Mouse (Mus musculus) midbrain, postnatal 0 days (tissue): ENCODE results near the gene Gcnt1. TPM values are rescaled to one million over a fixed set of nuclear protein-coding genes. Genes with fewer than 3 reads are reported as not detected.

Experiments
- ATAC-seq: fragments of 200-750 bp; cut with Nextera tagmentation; 2 replicates; pipeline ENCODE4 v1.8.0; 2017; ENCODE audit warnings: moderate number of reproducible peaks, mild to moderate bottlenecking, moderate TSS enrichment, moderate library complexity; ENCODE audit not compliant: low FRiP score
- DNase-seq: peaks from one replicate; pipeline ENCODE4 v3.0.0-alpha.2; 2015; ENCODE audit warnings: low spot score
- H3K27ac ChIP-seq: fragments of 300-500 bp; sonication (generic); 2 replicates; pipeline ENCODE4 v1.5.1; 2014; ENCODE audit warnings: low read depth, mild to moderate bottlenecking, low read length, mixed read lengths
- H3K27me3 ChIP-seq: fragments of 300-500 bp; sonication (generic); 2 replicates; pipeline ENCODE4 v1.6.1; 2014; ENCODE audit warnings: low read length, control low read depth, mixed read lengths; ENCODE audit not compliant: insufficient read depth
- H3K36me3 ChIP-seq: fragments of 300-500 bp; sonication (generic); 2 replicates; pipeline ENCODE4 v1.6.1; 2014; ENCODE audit warnings: low read length, control low read depth, mixed read lengths; ENCODE audit not compliant: insufficient read depth
- H3K4me1 ChIP-seq: fragments of 300-500 bp; sonication (generic); 2 replicates; pipeline ENCODE4 v1.6.1; 2014; ENCODE audit warnings: mild to moderate bottlenecking, control low read depth, antibody characterized with exemption, low read length, mixed read lengths; ENCODE audit not compliant: insufficient read depth
- H3K4me2 ChIP-seq: fragments of 300-500 bp; sonication (generic); 2 replicates; pipeline ENCODE4 v1.6.1; 2014; ENCODE audit warnings: low read depth, mild to moderate bottlenecking, low read length, mixed read lengths; ENCODE audit not compliant: poor library complexity, severe bottlenecking
- H3K4me3 ChIP-seq: fragments of 300-500 bp; sonication (generic); 2 replicates; pipeline ENCODE4 v1.5.1; 2014; ENCODE audit warnings: low read depth, mild to moderate bottlenecking, low read length, moderate library complexity
- H3K9ac ChIP-seq: fragments of 300-500 bp; sonication (generic); replicated peaks from 2 replicates; pipeline ENCODE4 v1.6.1; 2014; ENCODE audit warnings: mild to moderate bottlenecking, low read length, moderate library complexity, mixed read lengths; ENCODE audit not compliant: poor library complexity, severe bottlenecking
- H3K9me3 ChIP-seq: fragments of 300-500 bp; sonication (generic); 2 replicates; pipeline ENCODE4 v1.6.1; 2016; ENCODE audit warnings: low read length, control low read depth
- CTCF ChIP-seq: IDR thresholded peaks from 2 replicates; pipeline ENCODE4 v1.5.1; 2016; ENCODE audit warnings: antibody characterized with exemption, mild to moderate bottlenecking
- WGBS: fragments of 180-500 bp; shearing (Covaris S2); extraction: QIAGEN DNeasy Blood & Tissue Kit; methylation state at CpG from one replicate; pipeline ENCODE4 v1.1.7; 2014; 5-methylcytosine and 5-hydroxymethylcytosine counted together
- polyA plus RNA-seq: library from polyadenylated mRNA; unstranded; fragments of >200 nt; fragmentation: Nextera tagmentation; extraction: Ambion mirVana; gene quantifications from 2 replicates; pipeline ENCODE4 v1.2.1, GENCODE M21; 2015
- total RNA-seq: library from RNA; depleted of rRNA; stranded (reverse); fragments of >200 nt; gene quantifications from 2 replicates; pipeline ENCODE4 v1.2.3, GENCODE M21; 2014

Gcnt1 gene
- total and polyA plus RNA-seq, 2 experiments from 2014 or later = 0.60 to 1.2 TPM

GRCm38 (mm10) chr19:17344881-17345280 is 27.8 kb downstream of the Gcnt1 start:
- Histone ChIP-seq H3K4me2 (no peak overlapping the region), H3K4me1 (no peaks in the 10 kb centered on the region), H3K9ac (no peak overlapping the region), H3K27me3 (no peaks in the 10 kb centered on the region), H3K9me3 (no peaks in the 10 kb centered on the region), H3K4me3 (no peak overlapping the region), H3K36me3 (no peaks in the 10 kb centered on the region), H3K27ac (no peak overlapping the region)
- DNase-seq (no peak), ATAC-seq (no peak)
- no peak for TF ChIP-seq CTCF
- 92% methylated on average over 7 of the region's 7 CpGs for WGBS

GRCm38 (mm10) chr19:17339563-17339962 is 33.1 kb downstream of the Gcnt1 start:
- H3K27ac ChIP-seq = no peak overlapping the region
- no peak overlapping the region for H3K4me2 ChIP-seq
- no peak overlapping the region for H3K9ac ChIP-seq
- no peak for ATAC-seq
- TF ChIP-seq CTCF = no peak
- no peaks in the 10 kb centered on the region for H3K27me3 ChIP-seq
- H3K36me3 ChIP-seq = no peaks in the 10 kb centered on the region
- H3K4me1 ChIP-seq = no peaks in the 10 kb centered on the region
- DNase-seq = no peak
- no peaks in the 10 kb centered on the region for H3K9me3 ChIP-seq
- 92% methylated on average over 2 of the region's 2 CpGs for WGBS
- no peak overlapping the region for H3K4me3 ChIP-seq

- ATAC-seq = no peak
- Histone ChIP-seq H3K4me2 (no peak overlapping the region), H3K27ac (no peak overlapping the region), H3K27me3 (no peaks in the 10 kb centered on the region), H3K9ac (no peak overlapping the region), H3K4me1 (no peaks in the 10 kb centered on the region), H3K9me3 (no peaks in the 10 kb centered on the region), H3K4me3 (no peak overlapping the region), H3K36me3 (no peaks in the 10 kb centered on the region)
- WGBS = 63% methylated on average over 7 of the region's 7 CpGs
- DNase-seq = no peak
- TF ChIP-seq CTCF = no peak
These were observed 35.5 kb downstream of the Gcnt1 start for GRCm38 (mm10) chr19:17337057-17337679.

- Histone ChIP-seq H3K9ac (no peak overlapping the region), H3K36me3 (no peaks in the 10 kb centered on the region), H3K4me2 (no peak overlapping the region), H3K9me3 (no peaks in the 10 kb centered on the region), H3K27ac (no peak overlapping the region), H3K4me3 (no peak overlapping the region), H3K27me3 (no peaks in the 10 kb centered on the region), H3K4me1 (no peaks in the 10 kb centered on the region)
- ATAC-seq (no peak), DNase-seq (peak; percentile 55)
- WGBS = 66% methylated on average over 7 of the region's 7 CpGs
- no peak for TF ChIP-seq CTCF
These were observed 36.0 kb downstream of the Gcnt1 start for GRCm38 (mm10) chr19:17336646-17337045.

GRCm38 (mm10) chr19:17334644-17335333 is 37.9 kb downstream of the Gcnt1 start:
- H3K4me1 ChIP-seq = no peaks in the 10 kb centered on the region
- H3K36me3 ChIP-seq = no peaks in the 10 kb centered on the region
- DNase-seq (no peak), ATAC-seq (no peak)
- H3K27ac ChIP-seq = no peak overlapping the region
- H3K27me3 ChIP-seq = no peaks in the 10 kb centered on the region
- no peaks in the 10 kb centered on the region for H3K9me3 ChIP-seq
- no peak for TF ChIP-seq CTCF
- WGBS = 91% methylated on average over 12 of the region's 12 CpGs
- H3K4me3 ChIP-seq = no peak overlapping the region
- no peak overlapping the region for H3K9ac ChIP-seq
- H3K4me2 ChIP-seq = no peak overlapping the region

- no peak overlapping the region for H3K4me2 ChIP-seq
- H3K9me3 ChIP-seq = no peaks in the 10 kb centered on the region
- H3K9ac ChIP-seq = no peak overlapping the region
- no peak overlapping the region for H3K27ac ChIP-seq
- no peaks in the 10 kb centered on the region for H3K36me3 ChIP-seq
- no peaks in the 10 kb centered on the region for H3K27me3 ChIP-seq
- no peak for TF ChIP-seq CTCF
- no peaks in the 10 kb centered on the region for H3K4me1 ChIP-seq
- no peak for DNase-seq
- no peak overlapping the region for H3K4me3 ChIP-seq
- 71% methylated on average over 7 of the region's 7 CpGs for WGBS
- no peak for ATAC-seq
These were observed 39.6 kb downstream of the Gcnt1 start for GRCm38 (mm10) chr19:17333043-17333442.
